Mouse (Mus musculus): ENCODE data around the gene Rnf43.

DNA sequence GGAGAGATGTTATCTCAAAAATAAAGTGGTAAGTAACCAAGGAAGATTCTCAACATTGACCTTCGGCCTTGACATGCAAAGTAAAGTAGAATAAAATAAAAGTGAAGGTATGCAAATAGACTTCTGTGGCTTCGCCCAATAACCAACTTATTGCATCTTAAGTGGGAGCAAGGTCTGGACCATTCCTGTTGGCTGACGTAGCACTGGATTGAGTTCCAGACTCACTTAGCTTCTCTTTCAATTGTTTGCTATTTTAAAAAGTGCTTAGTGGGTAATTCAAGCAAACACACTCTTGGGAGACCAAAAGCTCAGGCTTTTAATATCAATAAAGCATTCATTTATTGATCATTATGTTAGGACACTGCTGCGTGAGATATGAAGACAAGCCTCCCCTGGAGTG is 35.6 kb downstream of the Rnf43 start:
- TF ChIP-seq MAX (IDR thresholded peaks at IDR 0.05; ENCODE audit: low read length) = no peak
- TF ChIP-seq POLR2AphosphoS5 (IDR thresholded peaks at IDR 0.05; ENCODE audit: borderline replicate concordance, low read depth, low read length) = no peak
